Mouse (Mus musculus): ENCODE results near the gene Rps21. TPM values are rescaled to one million over a fixed set of nuclear protein-coding genes. Genes with fewer than 3 reads are reported as not detected.

Rps21 gene
- total and polyA plus RNA-seq, 3 experiments, result 653 to 2,791 (median 1,622) TPM

- H3K27me3 ChIP-seq (ENCODE audit: insufficient read depth, low read length), result no peaks in the 10 kb centered on the region
- peak overlapping the region; percentile 58; the same call in 1 of the 2 replicates for H3K4me3 ChIP-seq (ENCODE audit: low read depth, low read length)
- peak; percentile 87 for DNase-seq (ENCODE audit: low spot score)
These were observed 29.7 kb upstream of the Rps21 start for GRCm38 (mm10) chr2:180227262-180228059.

GRCm38 (mm10) chr2:180228060-180228458, 29.1 kb upstream of the Rps21 start:
- DNase-seq (ENCODE audit: low spot score), result no peak

More at GRCm38 (mm10) chr2:180227262-180228059, 29.7 kb upstream of the Rps21 start:
- peak; percentile 67 for ATAC-seq (ENCODE audit: extremely low read depth, insufficient number of reproducible peaks, low FRiP score, poor library complexity, severe bottlenecking)
- Histone ChIP-seq H3K4me1 (ENCODE audit: insufficient read depth, low read depth, low read length) (peaks cover 85% of the 10 kb centered on the region), H3K36me3 (replicated peaks) (peaks cover 20% of the 10 kb centered on the region), H3K9me3 (replicated peaks) (no peaks in the 10 kb centered on the region)
- TF ChIP-seq GATA1 (IDR thresholded peaks at IDR 0.05; ENCODE audit: borderline replicate concordance, low read length) (no peak), CTCF (IDR thresholded peaks at IDR 0.05; ENCODE audit: low read depth, low read length) (peak; percentile 91)

GRCm38 (mm10) chr2:180228592-180228991, 28.6 kb upstream of the Rps21 start:
- DNase-seq (ENCODE audit: low spot score) (no peak), ATAC-seq (ENCODE audit: extremely low read depth, insufficient number of reproducible peaks, low FRiP score, poor library complexity, severe bottlenecking) (no peak)
- Histone ChIP-seq H3K4me1 (ENCODE audit: insufficient read depth, low read depth, low read length) (peaks cover 85% of the 10 kb centered on the region), H3K36me3 (replicated peaks) (peaks cover 18% of the 10 kb centered on the region), H3K27me3 (ENCODE audit: insufficient read depth, low read length) (no peaks in the 10 kb centered on the region), H3K4me3 (ENCODE audit: low read depth, low read length) (no peak overlapping the region), H3K9me3 (replicated peaks) (no peaks in the 10 kb centered on the region)
- TF ChIP-seq CTCF (IDR thresholded peaks at IDR 0.05; ENCODE audit: low read depth, low read length) (no peak), TAL1 (conservative IDR thresholded peaks at IDR 0.05; ENCODE audit: low read depth, low read length) (no peak)

More at GRCm38 (mm10) chr2:180228060-180228458, 29.1 kb upstream of the Rps21 start:
- Histone ChIP-seq H3K36me3 (replicated peaks) (peaks cover 18% of the 10 kb centered on the region), H3K4me3 (ENCODE audit: low read depth, low read length) (peak overlapping the region; percentile 58; the same call in 1 of the 2 replicates), H3K4me1 (ENCODE audit: insufficient read depth, low read depth, low read length) (peaks cover 85% of the 10 kb centered on the region), H3K27me3 (ENCODE audit: insufficient read depth, low read length) (no peaks in the 10 kb centered on the region), H3K9me3 (replicated peaks) (no peaks in the 10 kb centered on the region)
- TF ChIP-seq TAL1 (conservative IDR thresholded peaks at IDR 0.05; ENCODE audit: low read depth, low read length), result no peak
- TF ChIP-seq GATA2 (IDR thresholded peaks at IDR 0.05; ENCODE audit: borderline replicate concordance, low read depth, low read length), result no peak
- TF ChIP-seq GATA1 (IDR thresholded peaks at IDR 0.05; ENCODE audit: borderline replicate concordance, low read length), result no peak
- TF ChIP-seq POLR2AphosphoS5 (IDR thresholded peaks at IDR 0.05; ENCODE audit: insufficient replicate concordance, low read depth, low read length), result no peak
- no peak for TF ChIP-seq CTCF (IDR thresholded peaks at IDR 0.05; ENCODE audit: low read depth, low read length)
- no peak for ATAC-seq (ENCODE audit: extremely low read depth, insufficient number of reproducible peaks, low FRiP score, poor library complexity, severe bottlenecking)

GRCm38 (mm10) chr2:180229129-180229528, 28.0 kb upstream of the Rps21 start:
- peaks cover 85% of the 10 kb centered on the region for H3K4me1 ChIP-seq (ENCODE audit: insufficient read depth, low read depth, low read length)
- ATAC-seq (ENCODE audit: extremely low read depth, insufficient number of reproducible peaks, low FRiP score, poor library complexity, severe bottlenecking), result no peak
- DNase-seq (ENCODE audit: low spot score), result no peak
- no peaks in the 10 kb centered on the region for H3K27me3 ChIP-seq (ENCODE audit: insufficient read depth, low read length)
- peaks cover 15% of the 10 kb centered on the region for H3K36me3 ChIP-seq (replicated peaks)
- H3K9me3 ChIP-seq (replicated peaks), result no peaks in the 10 kb centered on the region
- no peak overlapping the region for H3K4me3 ChIP-seq (ENCODE audit: low read depth, low read length)
- TF ChIP-seq GATA2 (IDR thresholded peaks at IDR 0.05; ENCODE audit: borderline replicate concordance, low read depth, low read length) (no peak), CTCF (IDR thresholded peaks at IDR 0.05; ENCODE audit: low read depth, low read length) (no peak)

GRCm38 (mm10) chr2:180230482-180230881, 26.7 kb upstream of the Rps21 start:
- Histone ChIP-seq H3K9me3 (replicated peaks) (no peaks in the 10 kb centered on the region), H3K4me1 (ENCODE audit: insufficient read depth, low read depth, low read length) (peaks cover 86% of the 10 kb centered on the region), H3K4me3 (ENCODE audit: low read depth, low read length) (no peak overlapping the region), H3K36me3 (replicated peaks) (peaks cover 12% of the 10 kb centered on the region), H3K27me3 (ENCODE audit: insufficient read depth, low read length) (no peaks in the 10 kb centered on the region)
- ATAC-seq (ENCODE audit: extremely low read depth, insufficient number of reproducible peaks, low FRiP score, poor library complexity, severe bottlenecking), result no peak
- no peak for TF ChIP-seq GATA2 (IDR thresholded peaks at IDR 0.05; ENCODE audit: borderline replicate concordance, low read depth, low read length)
- TF ChIP-seq GATA1 (IDR thresholded peaks at IDR 0.05; ENCODE audit: borderline replicate concordance, low read length), result no peak
- TF ChIP-seq CTCF (IDR thresholded peaks at IDR 0.05; ENCODE audit: low read depth, low read length), result no peak
- no peak for TF ChIP-seq TAL1 (conservative IDR thresholded peaks at IDR 0.05; ENCODE audit: low read depth, low read length)
- TF ChIP-seq POLR2AphosphoS5 (IDR thresholded peaks at IDR 0.05; ENCODE audit: insufficient replicate concordance, low read depth, low read length), result no peak
- DNase-seq (ENCODE audit: low spot score), result no peak

GRCm38 (mm10) chr2:180233101-180233904, 23.9 kb upstream of the Rps21 start:
- H3K4me3 ChIP-seq (ENCODE audit: low read depth, low read length), result peak overlapping the region; percentile 4; the same call in 1 of the 2 replicates
- H3K27me3 ChIP-seq (ENCODE audit: insufficient read depth, low read length), result no peaks in the 10 kb centered on the region
- DNase-seq (ENCODE audit: low spot score) (no peak), ATAC-seq (ENCODE audit: extremely low read depth, insufficient number of reproducible peaks, low FRiP score, poor library complexity, severe bottlenecking) (no peak)
- H3K9me3 ChIP-seq (replicated peaks), result peaks cover 2% of the 10 kb centered on the region; the same call in 1 of the 2 replicates
- peaks cover 87% of the 10 kb centered on the region for H3K4me1 ChIP-seq (ENCODE audit: insufficient read depth, low read depth, low read length)
- TF ChIP-seq GATA2 (IDR thresholded peaks at IDR 0.05; ENCODE audit: borderline replicate concordance, low read depth, low read length) (no peak), GATA1 (IDR thresholded peaks at IDR 0.05; ENCODE audit: borderline replicate concordance, low read length) (no peak), CTCF (IDR thresholded peaks at IDR 0.05; ENCODE audit: low read depth, low read length) (no peak), POLR2AphosphoS5 (IDR thresholded peaks at IDR 0.05; ENCODE audit: insufficient replicate concordance, low read depth, low read length) (no peak), TAL1 (conservative IDR thresholded peaks at IDR 0.05; ENCODE audit: low read depth, low read length) (no peak)
- H3K36me3 ChIP-seq (replicated peaks), result peaks cover 12% of the 10 kb centered on the region
